Mouse (Mus musculus) liver, adult 2 months (tissue): Measurements from ENCODE around the gene Dera.
"Not testable (repeated sequence)": the region's sequence is repeated elsewhere in the genome, so short reads cannot be mapped to it uniquely, and the experiment has no call there.

Experiments
- CTCF ChIP-seq: fragments of 200-500 bp; IDR thresholded peaks from 2 replicates; pipeline ENCODE4 v1.5.1; 2011; ENCODE audit warnings: low read depth, low read length, control low read depth
- POLR2A ChIP-seq: fragments of 200-500 bp; IDR thresholded peaks from 2 replicates; pipeline ENCODE4 v1.6.1; 2011; ENCODE audit warnings: low read length, control low read depth; ENCODE audit not compliant: insufficient read depth; ENCODE audit errors: extremely low read depth

- TF ChIP-seq CTCF, POLR2A: not testable (repeated sequence)
Observed at GRCm38 (mm10) chr6:137708726-137709405, 45.5 kb upstream of the Dera start.
